Mouse (Mus musculus) mouse embryonic stem cell (cell line): ENCODE results near the gene Gm4981.
"Not testable (repeated sequence)": the region's sequence is repeated elsewhere in the genome, so short reads cannot be mapped to it uniquely, and the experiment has no call there.

ENCODE experiments used
- in situ Hi-C, 2 experiments: fragments of 300-500 bp; cut with MboI; formaldehyde crosslinking; loops; 1 replicate in 1 of 2; 3 replicates in 1 of 2; pipeline ENCODE4 v1.14.3; 2019 to 2020; ENCODE audit warnings: low sequenced_read_pairs in 2 of 2, low pct_unique_long_range_greater_than_20kb in 1 of 2, mixed read lengths in 1 of 2; ENCODE audit not compliant: unreplicated experiment in 1 of 2

Gm4981 gene

DNA sequence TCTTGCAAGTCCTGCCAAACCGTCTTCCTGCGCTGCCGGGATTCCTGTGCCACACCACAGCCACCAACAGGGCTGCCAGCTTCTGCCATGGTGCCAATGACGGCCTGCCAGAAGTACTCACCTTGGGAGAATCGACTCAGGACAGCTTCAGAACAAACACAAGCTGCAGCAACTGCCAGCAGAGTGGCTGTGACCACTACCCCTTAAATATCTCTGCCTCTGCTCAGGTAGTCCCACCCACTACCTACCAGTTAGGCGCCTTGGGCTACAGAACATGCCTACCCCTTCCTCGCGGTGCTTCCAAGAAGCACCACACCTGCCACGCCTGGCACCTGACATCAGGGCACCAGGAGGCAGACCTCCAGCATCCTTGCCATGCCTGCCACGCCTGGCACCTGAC is at the start of gene Gm4981:
Gm4981 (minus strand) TSS at position 89 of the 400 bp plus-strand sequence.
- in situ Hi-C loops = no loop called here

DNA sequence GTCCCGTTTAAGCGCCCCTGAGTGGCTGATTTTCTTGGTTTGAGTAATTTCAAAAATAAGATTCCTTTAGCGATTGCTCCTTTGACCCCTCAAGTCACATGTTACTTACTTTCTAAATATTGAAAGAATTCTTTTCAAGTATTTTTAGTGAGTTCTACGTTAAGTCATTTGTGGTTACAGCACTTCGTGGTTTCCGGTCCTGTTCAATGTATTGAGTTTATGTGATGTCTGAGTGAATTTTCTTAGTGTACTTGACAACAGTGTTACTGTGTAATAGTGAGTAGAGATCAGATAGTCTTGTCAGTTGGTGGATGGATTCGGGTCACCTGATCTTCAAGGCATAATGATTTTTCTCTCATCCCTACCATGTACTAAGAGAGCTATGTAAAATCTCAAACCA is 45.7 kb upstream of the Gm4981 start:
- in situ Hi-C loops = no loop called here

DNA sequence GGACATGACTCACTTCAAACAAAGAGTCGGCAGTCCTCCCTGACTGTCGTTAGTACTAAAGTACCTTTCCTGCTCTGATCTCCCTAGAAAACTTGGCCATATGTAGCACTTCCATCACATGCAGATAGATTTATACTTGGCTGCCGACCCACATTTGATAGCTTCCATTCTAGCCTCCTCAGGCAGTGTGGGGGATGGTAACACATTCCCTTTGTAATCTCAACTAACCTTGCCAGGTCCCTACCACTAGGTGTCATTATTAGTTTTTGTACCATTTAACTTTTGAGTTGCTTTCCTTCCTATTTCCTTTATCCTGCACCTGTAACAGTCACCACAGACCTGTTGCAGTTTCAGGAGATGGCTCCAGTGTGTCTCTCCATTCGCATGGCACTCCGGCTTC is 22.0 kb upstream of the Gm4981 start:
- in situ Hi-C loops = no loop called here

DNA sequence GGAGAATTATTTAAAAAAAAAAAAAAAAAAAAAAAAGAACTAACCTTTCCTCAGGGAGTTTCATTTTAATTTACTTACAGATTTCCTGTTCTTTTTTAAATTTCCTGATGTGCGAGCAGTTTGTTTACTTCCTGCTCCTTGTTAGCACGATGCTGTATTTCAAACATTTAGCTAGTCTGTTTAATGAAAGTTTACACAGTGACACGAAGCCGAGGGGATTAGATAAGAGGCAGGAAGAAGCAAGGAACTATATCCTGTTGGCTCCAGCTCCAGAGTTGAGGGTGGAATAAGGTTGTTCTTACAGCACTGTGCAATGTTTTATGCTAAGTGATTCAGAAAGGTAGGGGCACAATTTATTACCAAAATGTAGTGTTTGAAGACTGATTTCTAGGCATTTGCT is 19.5 kb upstream of the Gm4981 start:
- in situ Hi-C loops = no loop called here

GRCm38 (mm10) chr10:58255213-58255892 is 18.9 kb upstream of the Gm4981 start, which contains the start of gene Gcc2:
Gene Gcc2 (plus strand): TSS chr10:58255497.
- in situ Hi-C loops = no loop called here

- in situ Hi-C loops = no loop called here
Observed at GRCm38 (mm10) chr10:58254635-58255175, 18.2 kb upstream of the Gm4981 start.

DNA sequence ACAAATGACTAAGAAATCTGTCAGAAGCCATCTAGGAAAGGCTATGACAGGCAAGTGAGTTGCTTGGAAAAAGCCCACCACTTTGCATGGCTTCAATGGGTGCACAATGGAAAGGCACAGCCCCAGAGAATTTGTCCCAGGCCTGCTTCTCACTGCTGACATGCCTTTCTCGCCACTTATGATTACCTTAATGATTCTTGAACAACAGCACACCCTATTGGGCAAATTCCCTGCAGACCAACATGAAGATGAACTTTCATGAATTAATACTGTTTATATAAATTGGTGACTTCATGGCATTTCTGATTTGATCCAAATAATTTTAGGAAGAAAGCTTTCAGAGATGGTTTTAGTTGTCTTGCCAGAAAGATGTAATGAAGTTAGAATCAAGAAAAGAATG is 13.0 kb upstream of the Gm4981 start:
- in situ Hi-C loops = no loop called here

DNA sequence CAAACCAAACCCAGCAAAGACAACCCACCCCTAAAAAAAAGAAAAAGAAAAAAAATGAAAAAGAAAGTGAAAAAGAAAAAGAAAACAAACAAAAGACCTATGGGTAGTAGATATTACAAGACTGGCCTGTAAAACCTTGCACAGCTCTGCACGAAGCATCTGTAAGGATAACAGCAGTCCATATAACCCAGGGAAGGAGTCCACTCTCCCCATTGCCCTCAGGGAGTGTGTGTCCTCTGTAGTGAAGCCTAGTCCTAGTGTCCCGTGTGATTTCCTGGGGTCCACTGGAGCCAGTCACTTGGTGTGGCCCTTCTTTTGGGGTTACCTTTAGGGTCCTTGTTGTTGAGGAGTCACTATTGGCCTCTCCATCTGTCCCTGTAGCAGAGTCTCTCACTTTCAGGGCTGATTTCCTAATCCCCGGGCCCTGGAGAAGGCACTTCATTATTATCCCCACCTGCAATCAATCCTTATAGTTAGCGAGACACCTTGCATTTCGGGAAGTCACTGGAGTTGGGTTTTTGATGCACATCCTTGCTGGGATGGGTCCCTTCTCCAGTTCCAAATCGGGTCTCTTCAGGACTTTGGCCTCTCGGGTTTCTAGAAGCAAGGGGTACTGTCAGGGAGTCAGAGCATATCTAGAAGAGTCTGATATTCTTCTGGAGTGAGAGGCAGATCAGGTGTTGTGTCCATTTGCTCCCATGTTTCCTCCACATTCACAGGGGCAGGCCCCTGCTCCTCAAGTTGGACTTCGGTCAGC is 2.7 kb upstream of the Gm4981 start:
- in situ Hi-C loops = not testable (repeated sequence)

- in situ Hi-C loops = not testable (repeated sequence)
Observed at GRCm38 (mm10) chr10:58234985-58235384, 1.5 kb downstream of the Gm4981 start.

DNA sequence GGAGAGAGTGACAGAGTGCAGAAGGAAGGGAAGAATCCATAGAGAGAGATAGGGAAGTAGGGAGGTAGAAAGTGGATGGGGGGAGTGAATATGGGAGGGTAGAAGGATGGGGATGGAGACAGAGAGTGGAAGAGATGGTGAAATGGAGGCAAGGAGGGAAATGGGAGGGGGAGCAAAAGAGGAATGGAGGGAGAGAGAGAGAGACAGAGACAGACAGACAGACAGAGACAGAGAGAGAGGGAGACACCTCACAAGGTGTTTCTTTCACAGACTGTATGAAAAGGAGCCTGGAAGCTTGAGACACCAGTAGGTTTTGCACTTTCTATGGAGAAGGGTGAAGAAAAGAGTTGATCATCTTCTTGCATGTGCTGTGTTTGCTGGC is 2.8 kb downstream of the Gm4981 start:
- in situ Hi-C loops = not testable (repeated sequence)

- in situ Hi-C loops = not testable (repeated sequence)
Observed at GRCm38 (mm10) chr10:58233054-58233739, 3.3 kb downstream of the Gm4981 start.

GRCm38 (mm10) chr10:58232641-58232969 is 3.9 kb downstream of the Gm4981 start, which contains the start of gene Duxf3:
Gene Duxf3 (minus strand): TSS chr10:58232675.
- in situ Hi-C loops = not testable (repeated sequence)

- in situ Hi-C loops = not testable (repeated sequence)
Observed at GRCm38 (mm10) chr10:58231779-58232640, 4.5 kb downstream of the Gm4981 start.

DNA sequence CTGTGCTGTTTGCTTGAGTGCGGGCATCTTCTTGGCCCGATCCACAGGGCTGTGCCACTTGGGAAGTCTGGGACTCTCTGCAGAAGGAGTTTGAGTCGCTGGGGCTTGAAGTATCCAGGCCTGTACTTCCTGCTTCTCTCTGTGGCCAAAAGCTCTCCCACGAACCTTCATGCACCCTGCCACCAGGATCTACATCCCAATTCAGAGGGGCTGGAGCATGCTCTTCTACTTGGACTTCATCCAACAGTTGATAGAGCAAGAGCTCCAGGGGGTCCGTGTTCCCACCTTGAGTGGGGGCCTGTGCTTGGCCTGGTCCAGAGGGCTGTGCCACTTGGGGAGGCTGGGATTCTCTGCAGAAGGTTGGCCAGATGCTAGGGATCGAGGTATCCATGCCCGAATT is 5.4 kb downstream of the Gm4981 start:
- in situ Hi-C loops = not testable (repeated sequence)

GRCm38 (mm10) chr10:58230021-58230420 is 6.5 kb downstream of the Gm4981 start:
- in situ Hi-C loops = not testable (repeated sequence)

GRCm38 (mm10) chr10:58227798-58228197 is 8.7 kb downstream of the Gm4981 start:
- in situ Hi-C loops = not testable (repeated sequence)

GRCm38 (mm10) chr10:58226357-58226756 is 10.1 kb downstream of the Gm4981 start:
- in situ Hi-C loops = not testable (repeated sequence)
